Mouse (Mus musculus) cerebellum, adult 11-12 months (tissue): ENCODE measurements around the gene Vta1.

ENCODE experiments used
- DNase-seq: peaks from one replicate; pipeline ENCODE4 v3.0.0; 2022

Vta1 gene

DNA sequence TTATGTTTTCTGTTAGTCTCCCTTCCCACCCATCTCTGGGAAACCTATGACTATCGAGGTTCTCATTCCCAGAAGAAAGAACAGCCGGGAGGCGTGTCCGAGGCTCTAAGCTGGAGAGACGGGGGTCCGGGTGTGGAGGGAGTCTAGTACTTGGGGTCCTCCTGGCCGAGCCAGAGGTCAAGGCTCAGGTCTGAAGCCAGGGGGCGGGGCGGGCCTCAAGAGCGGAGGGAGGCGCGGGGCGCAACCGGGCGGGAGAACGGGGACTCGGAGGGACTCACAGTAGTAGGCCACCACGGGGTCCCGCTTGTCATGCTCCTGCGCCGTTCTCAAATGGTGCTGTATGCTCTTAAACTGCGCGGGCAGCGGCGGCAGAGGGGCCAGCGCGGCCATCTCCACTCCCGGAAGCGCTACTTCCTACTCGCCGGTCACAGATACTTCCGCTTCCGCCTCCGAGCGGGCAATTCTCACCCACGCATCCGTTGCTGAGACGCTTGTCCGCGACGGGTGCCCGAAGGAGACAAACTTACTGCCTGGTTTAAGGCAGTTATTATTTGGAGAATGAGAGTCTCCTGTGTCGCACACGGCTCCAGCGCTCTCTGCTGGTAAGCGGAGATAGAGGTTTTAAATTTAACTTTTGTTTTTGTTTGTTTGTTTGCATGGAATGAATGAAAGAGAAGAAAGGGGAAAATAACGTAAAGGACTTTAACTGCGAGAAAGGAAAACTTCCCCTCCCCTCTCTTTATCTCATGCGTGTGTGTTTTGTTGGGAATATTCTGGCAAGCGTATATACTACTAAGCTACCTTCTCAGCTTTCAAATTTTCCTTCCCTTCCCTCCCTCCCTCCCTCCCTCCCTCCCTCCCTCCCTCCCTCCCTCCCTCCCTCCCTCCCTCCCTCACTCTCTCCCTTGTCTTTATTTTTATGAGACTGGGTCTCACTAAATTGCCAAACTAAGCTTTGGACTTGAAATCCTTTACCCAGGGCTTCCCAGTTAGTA is at the start of gene Vta1, which contains the start of gene Nmbr:
Vta1 (minus strand) TSS at position 489 of the 995 bp plus-strand sequence.
Nmbr (plus strand) TSS at position 520 of the 995 bp plus-strand sequence.
- peak; percentile 98 for DNase-seq

DNA sequence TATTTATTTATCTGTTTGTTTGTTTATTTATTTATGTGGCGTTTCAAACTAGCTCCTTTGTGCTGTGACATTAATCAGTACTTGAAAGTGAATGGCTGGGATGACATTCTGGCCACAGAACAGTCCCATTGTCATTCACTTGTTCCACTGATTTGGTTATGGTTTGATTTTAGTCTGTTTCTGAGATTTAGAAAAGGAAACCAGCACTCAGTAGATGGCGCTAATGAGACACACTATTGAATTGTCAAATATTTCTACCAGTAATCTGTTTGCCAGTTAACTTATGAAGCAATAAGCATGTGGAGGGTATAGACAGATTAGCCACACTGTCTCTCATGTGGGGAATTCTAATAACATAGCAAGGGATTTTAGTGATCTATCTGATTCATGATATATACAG is 28.9 kb upstream of the Vta1 start:
- DNase-seq, result no peak

DNA sequence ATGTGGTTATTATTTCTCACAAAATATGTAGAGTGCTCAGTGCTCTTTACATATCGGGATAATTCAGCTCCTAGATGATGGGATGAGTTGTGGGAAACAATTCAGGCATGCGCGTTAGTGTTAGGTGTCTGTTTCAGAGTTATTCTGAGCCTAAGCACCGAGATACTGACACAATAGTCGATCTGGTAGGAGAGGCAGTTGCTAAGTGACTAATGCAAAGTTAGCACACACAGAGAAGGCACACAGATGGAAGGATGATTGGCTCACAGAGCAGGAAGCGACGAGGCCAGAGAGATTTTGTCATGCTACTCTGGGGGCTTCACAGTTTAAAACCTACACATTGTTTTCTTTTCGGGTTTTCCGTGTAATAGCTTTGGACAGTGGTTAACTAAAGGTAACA is 20.3 kb upstream of the Vta1 start:
- DNase-seq, result no peak

DNA sequence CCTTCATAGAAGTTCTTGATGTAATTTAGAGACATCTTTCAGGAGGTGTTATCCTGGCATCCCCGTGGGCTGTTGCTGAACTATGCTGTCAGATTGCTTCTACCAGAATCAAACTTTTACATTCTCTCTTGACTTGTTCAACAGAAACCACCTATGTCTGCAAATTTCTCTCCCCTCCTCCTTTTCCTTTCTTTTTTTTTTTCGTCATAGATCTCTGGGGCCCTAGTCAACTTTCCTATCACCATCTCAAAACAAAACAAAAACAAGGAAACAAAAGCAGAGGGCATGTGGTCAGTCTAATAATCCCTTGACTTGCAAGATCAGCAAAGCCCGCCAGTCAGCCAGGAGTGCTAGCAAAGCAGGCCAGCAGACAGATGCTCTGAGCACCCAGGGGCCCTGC is 12.8 kb upstream of the Vta1 start, which contains the start of gene Gje1:
Gje1 (minus strand) TSS at position 101 of the 400 bp plus-strand sequence.
- no peak for DNase-seq

DNA sequence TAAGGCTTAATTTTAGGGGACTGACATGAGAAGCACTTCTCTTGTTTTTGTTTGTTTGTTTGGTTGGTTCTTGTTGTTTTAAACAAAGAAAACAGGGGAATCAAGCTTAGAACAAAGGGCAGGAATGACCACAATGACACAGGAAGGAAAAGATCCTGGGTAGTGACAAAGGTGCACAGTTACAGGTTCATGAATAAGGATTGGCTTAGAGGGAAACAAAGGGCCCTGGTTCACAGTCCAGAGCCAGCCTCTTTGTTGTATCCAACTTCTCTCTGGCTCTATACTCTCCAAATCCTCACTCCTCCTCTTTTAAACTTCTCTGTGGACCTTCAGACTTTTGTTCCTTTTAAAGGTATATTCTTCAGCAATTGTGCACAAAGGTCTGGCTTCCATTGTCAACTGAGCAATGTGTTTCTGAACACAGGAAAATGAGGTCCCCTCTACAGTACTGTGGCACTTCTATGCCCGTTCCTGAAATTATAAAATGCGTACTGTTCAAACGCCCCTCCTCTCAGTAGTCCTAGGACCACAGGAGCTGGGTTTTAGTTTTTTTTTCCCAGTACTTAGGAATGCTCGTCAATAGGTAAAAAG is 1.4 kb downstream of the Vta1 start:
- no peak for DNase-seq

DNA sequence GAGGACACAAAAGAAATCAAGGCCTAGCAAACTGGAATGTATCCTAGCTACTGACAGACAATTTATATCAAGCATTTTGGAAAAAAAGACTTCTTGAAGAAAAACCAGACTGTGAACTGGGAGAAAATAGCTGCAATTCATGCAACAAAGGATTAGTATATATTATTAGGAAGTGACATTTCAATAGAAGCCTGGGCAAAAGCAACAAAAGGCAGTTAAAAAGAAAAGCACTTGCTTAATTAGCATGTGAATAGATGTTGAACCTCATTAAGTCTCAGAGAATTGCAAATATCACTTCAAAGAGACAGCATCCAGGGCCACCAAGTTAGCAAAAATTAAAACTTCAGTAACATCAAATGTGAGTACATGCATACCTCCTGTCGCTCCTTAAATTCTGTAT is 2.1 kb downstream of the Vta1 start:
- no peak for DNase-seq

DNA sequence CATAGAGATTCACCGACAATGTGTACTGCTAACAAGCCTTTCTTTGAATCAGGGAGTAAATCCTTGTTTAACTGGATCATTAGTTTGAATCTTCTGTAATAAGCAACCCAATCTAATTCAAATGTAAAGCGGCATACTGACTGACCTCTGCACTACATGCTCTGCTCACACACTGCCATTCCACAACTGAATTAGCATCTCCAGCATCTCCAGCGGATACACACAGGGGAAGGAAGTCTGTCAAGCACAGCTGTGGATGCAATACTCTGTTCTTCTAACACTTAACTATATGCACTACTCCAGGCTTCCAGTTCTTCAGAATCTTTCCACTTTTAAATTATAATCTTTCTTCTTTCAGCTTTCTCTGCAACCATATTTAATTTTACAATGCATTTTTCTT is 15.0 kb downstream of the Vta1 start:
- DNase-seq, result no peak

DNA sequence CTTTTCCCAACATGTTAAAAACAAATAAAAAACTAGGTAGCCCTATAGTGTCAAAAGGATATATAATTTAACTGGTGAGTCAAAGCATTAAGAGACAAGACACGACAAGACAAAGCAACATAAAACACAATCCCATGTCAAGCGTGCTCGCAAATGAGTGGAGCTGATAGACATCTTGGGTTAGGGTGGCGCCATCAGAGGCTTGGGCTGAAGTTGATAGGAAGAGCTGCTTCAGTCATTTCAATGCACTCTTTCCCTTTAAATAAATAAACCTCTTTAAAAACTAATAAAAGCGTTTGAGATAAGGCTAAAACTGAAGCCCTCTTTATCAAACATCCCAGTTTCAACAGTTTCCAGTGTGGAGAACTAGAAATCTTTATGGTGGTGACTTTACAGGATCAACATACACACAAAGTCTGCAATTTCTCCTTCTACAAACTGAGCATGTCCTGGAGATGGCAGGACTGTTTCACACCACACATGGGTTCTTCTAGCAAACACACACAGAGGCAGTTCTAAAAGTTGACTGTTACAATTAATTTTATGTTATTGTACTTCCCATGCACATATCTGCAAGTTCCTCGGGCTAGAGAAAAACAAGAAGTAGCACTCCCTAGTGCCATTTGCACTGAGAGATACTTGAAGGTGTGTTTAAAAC is 16.4 kb downstream of the Vta1 start:
- DNase-seq, result no peak

DNA sequence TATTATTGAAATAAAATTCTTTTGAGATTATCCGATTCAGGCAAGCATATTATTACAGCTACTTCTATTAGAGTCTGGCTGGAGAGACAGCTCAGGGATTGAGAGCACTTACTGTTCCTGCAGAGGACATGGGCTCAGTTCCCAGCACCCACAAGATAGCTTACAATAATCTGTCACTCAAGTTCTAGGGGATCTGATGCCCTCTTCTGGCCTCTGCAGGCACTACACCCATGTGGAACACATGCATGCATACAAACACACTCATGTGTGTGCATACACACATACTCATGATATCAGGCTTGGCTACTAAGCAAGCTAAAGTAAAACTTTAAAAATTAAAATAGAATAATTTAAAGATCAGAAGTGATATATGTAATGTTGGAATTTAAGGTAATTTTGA is 19.7 kb downstream of the Vta1 start:
- no peak for DNase-seq

DNA sequence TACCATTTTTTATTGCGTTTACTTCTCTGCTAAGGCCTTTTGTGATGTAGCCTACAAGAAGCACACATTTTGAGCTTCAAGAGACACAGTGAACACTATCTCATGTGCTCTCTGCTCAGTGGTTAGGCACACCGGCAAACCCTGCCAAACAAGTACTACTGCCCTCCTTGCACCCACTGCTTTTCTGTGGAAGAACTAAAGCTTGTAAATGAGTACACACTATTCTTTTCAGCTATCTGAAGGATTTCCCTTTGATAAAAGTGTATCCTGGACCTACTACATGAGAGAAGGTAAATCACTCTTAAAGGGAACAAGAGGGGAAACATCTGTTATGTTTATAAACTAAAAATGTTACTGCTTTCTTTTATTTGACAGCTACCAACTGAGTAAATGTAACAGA is 39.2 kb downstream of the Vta1 start:
- no peak for DNase-seq

DNA sequence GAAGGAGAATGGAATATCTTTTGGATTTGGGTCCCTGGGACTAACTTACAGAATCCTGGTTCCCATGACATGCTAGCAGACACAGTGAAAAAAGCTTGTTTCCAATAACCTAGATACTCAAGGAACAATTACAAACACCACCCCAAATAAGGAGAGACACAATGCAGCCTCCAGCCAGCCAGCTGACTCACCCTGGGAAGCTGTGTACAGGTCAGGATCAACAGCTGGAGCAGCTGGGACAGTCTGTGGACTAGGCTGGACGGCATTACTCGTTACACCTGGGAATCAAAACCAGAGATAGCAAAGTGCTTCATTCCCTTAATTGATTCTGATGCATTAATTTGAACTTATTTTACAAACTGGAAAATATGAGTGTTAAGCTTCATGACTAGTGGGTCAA is 44.5 kb downstream of the Vta1 start:
- no peak for DNase-seq

DNA sequence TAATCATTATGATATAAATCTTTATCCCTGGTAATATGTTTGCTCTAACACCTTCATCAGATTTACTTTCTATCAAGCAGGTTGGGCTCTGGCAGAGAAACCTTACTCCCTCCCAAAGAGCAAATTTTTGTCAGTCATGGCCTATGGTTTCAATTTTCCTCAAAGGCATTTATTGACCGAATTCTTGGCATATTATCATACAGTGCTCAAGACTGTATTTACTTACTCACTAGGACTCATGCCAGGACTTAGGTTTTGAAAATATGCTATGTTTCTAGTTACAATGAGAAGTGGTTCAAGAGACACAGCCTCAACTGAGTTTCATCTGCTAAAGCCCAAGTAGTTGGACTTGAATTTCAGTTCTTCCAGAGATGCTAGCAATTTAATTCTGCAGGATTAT is 65.7 kb downstream of the Vta1 start:
- DNase-seq, result no peak

DNA sequence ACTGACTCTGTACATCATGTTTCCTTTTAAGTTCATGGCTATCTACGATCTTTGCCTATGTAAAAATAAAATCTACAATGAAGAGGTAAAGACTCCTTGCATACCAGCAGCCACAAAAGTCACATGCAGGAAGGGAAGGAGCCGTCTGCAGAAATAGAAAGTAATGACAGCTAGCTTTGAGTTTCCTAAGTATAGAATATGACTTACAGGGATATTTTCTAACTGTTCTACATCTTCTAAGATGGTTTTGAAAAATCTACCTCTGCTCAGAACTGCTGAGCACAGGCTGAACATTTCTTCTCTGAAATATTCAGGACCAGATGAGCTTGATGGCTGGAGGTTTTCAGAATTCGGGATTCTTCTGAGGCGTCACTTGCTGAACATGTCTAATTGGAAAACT is 66.3 kb downstream of the Vta1 start:
- DNase-seq, result no peak

DNA sequence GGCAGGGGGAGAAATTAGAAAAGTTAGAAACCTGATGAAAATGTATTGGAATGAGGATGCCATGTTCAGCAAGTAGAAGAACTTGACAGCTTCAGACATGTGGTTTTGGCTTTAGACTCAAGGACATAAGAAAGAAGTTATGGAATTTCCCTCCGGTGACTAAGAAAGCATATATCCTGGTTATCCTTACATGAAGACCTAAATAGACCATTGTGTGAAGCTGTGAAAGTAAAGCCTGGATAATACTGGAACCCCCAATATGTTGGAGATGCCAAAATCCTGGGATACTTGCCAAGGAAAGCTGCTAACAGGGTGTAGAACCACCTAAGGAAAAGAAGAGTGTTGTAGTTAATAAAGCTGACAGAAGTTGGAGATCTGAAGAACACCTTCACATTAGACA is 79.7 kb downstream of the Vta1 start:
- no peak for DNase-seq

DNA sequence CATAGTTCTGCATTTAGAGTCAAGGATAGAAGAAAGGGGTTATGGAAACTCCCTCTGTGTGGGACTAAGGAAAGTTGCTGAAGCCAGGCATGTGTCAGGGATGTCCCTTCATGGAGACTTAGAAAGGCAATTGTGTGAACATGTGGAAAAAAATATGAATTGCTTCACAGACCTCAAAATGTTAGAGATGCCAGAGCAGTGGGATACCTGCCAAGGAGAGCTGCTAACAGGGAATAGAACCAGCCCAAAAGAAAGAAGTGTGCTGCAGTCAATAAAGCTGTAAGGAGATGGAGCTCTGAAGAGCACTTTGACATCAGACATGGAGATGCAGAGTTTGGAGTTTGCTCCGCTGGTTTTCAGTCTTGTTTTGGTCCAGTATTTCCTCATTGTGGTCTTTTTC is 86.2 kb downstream of the Vta1 start:
- DNase-seq, result no peak

DNA sequence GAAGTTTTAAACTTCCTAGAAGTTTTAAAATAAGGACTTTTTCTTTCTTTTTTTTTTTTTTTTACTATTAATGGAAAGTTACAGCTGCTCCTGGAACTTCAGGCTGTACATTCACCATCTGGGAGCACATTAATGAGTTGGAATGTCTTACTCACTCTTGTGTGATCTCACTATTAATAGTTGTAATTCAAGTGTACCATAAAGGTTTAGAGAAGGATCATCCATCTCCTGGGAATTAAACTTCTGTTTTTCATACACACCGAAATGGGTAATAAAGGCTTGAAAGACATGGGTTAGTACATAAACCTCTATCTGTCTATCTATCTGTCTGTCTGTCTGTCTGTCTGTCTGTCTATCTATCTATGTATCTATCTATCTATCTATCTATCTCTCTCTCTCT is 87.1 kb downstream of the Vta1 start:
- DNase-seq, result no peak

DNA sequence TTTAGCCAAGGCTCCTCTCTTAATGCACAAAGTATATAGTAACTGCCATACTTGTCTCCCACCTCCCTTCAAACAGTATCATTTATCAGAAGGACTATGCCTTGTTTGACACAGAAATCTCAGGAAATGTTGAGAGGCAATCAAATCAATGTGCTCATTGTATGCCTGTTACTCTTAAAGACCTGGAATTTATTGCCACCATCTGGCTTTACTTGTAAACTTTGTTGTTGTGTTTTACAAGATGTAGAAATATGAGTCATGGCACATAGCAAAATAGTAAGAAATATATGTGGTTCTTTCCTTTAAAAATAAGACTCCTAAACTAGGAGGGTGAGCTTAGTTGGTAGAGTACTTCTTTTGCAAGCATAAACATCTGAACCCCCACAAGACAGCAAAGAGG is 89.9 kb downstream of the Vta1 start:
- no peak for DNase-seq

DNA sequence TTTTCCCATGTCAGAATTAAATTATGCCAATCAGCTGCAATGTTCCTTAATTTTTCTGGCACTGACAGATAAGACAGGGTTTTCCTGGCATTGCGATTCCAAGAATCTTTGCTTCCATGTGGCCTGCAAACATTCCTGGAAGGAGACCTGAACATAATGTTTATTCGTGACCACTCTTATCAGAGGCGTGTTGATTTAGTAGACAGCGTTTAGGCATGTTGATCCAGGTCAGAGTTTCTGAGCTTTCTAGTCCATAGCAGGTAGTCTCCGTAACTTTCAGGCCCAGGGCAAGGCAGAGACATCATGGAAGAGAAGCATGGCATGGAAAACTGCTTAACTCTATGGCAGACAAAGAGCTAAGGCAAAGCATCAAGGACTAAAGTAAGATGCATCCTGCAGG is 97.8 kb downstream of the Vta1 start:
- DNase-seq, result no peak
